Mouse (Mus musculus) heart, embryonic 12.5 days (tissue): Measurements from ENCODE around the gene Myb. TPM values are rescaled to one million over a fixed set of nuclear protein-coding genes. Genes with fewer than 3 reads are reported as not detected.
A peak's percentile ranks its signal among the peaks of the same experiment; 100 is the strongest.

Experiments
- ATAC-seq: fragments of 200-750 bp; cut with Nextera tagmentation; 2 replicates; pipeline ENCODE4 v1.8.0; 2017; ENCODE audit warnings: moderate TSS enrichment, moderate library complexity; ENCODE audit not compliant: insufficient number of reproducible peaks, low FRiP score
- H3K27ac ChIP-seq: fragments of 300-500 bp; sonication (generic); 2 replicates; pipeline ENCODE4 v1.5.1; 2016; ENCODE audit warnings: mild to moderate bottlenecking, moderate library complexity; ENCODE audit not compliant: poor library complexity, severe bottlenecking
- H3K27me3 ChIP-seq: fragments of 300-500 bp; sonication (generic); replicated peaks from 2 replicates; pipeline ENCODE4 v1.6.1; 2016; ENCODE audit warnings: mild to moderate bottlenecking, moderate library complexity
- H3K36me3 ChIP-seq: fragments of 300-500 bp; sonication (generic); 2 replicates; pipeline ENCODE4 v1.6.1; 2016; ENCODE audit warnings: mild to moderate bottlenecking, moderate library complexity
- H3K4me1 ChIP-seq: fragments of 300-500 bp; sonication (generic); replicated peaks from 2 replicates; pipeline ENCODE4 v1.6.1; 2016; ENCODE audit warnings: mild to moderate bottlenecking
- H3K4me2 ChIP-seq: fragments of 300-500 bp; sonication (generic); 2 replicates; pipeline ENCODE4 v1.6.1; 2016; ENCODE audit warnings: mild to moderate bottlenecking, moderate library complexity
- H3K4me3 ChIP-seq: fragments of 300-500 bp; sonication (generic); 2 replicates; pipeline ENCODE4 v1.5.1; 2016; ENCODE audit warnings: mild to moderate bottlenecking
- H3K9ac ChIP-seq: fragments of 300-500 bp; sonication (generic); 2 replicates; pipeline ENCODE4 v1.6.1; 2016; ENCODE audit warnings: mild to moderate bottlenecking, moderate library complexity
- H3K9me3 ChIP-seq: fragments of 300-500 bp; sonication (generic); replicated peaks from 2 replicates; pipeline ENCODE4 v1.6.1; 2016; ENCODE audit warnings: mild to moderate bottlenecking, moderate library complexity
- WGBS: fragments of 180-500 bp; shearing (Covaris S2); methylation state at CpG from one replicate; pipeline ENCODE4 v1.1.7; 2016; 5-methylcytosine and 5-hydroxymethylcytosine counted together
- polyA plus RNA-seq: library from polyadenylated mRNA; unstranded; fragments of >200 nt; fragmentation: Nextera tagmentation; extraction: Ambion mirVana; gene quantifications from 2 replicates; pipeline ENCODE4 v1.2.1, GENCODE M21; 2016

The Myb gene
- polyA plus RNA-seq, 1 experiment from 2014 or later = 1.8 TPM

- Histone ChIP-seq H3K27me3 (peaks cover 11% of the 10 kb centered on the region), H3K4me3 (no peak overlapping the region), H3K9ac (no peak overlapping the region), H3K36me3 (no peaks in the 10 kb centered on the region), H3K4me2 (no peak overlapping the region), H3K9me3 (no peaks in the 10 kb centered on the region; the same call in 1 of the 2 replicates), H3K4me1 (no peaks in the 10 kb centered on the region), H3K27ac (no peak overlapping the region)
- 87% methylated on average over 6 of the region's 6 CpGs for WGBS
- no peak for ATAC-seq
Measured at GRCm38 (mm10) chr10:21167842-21168241, 7.1 kb upstream of the Myb start.

- no peak overlapping the region for H3K9ac ChIP-seq
- no peaks in the 10 kb centered on the region for H3K36me3 ChIP-seq
- no peak overlapping the region for H3K27ac ChIP-seq
- H3K4me3 ChIP-seq = no peak overlapping the region
- 73% methylated on average over 5 of the region's 5 CpGs for WGBS
- peaks cover 11% of the 10 kb centered on the region for H3K27me3 ChIP-seq
- ATAC-seq = no peak
- H3K4me2 ChIP-seq = no peak overlapping the region
- H3K4me1 ChIP-seq = no peaks in the 10 kb centered on the region
- H3K9me3 ChIP-seq = no peaks in the 10 kb centered on the region; the same call in 1 of the 2 replicates
Measured at GRCm38 (mm10) chr10:21167165-21167564, 6.4 kb upstream of the Myb start.

- Histone ChIP-seq H3K4me3 (no peak overlapping the region), H3K9me3 (no peaks in the 10 kb centered on the region; the same call in 1 of the 2 replicates), H3K4me1 (0 out of 2 replicates have a peak, but pooled peaks cover 3% of the 10 kb centered on the region), H3K27me3 (peaks cover 15% of the 10 kb centered on the region), H3K9ac (no peak overlapping the region), H3K36me3 (no peaks in the 10 kb centered on the region), H3K27ac (no peak overlapping the region), H3K4me2 (no peak overlapping the region)
- ATAC-seq = no peak
- 80% methylated on average over 4 of the region's 4 CpGs for WGBS
Measured at GRCm38 (mm10) chr10:21165411-21165810, 4.6 kb upstream of the Myb start.

- no peak overlapping the region for H3K9ac ChIP-seq
- H3K27ac ChIP-seq = no peak overlapping the region
- no peak overlapping the region for H3K4me2 ChIP-seq
- no peaks in the 10 kb centered on the region for H3K9me3 ChIP-seq
- H3K27me3 ChIP-seq = peaks cover 26% of the 10 kb centered on the region
- no peak for ATAC-seq
- H3K4me3 ChIP-seq = no peak overlapping the region
- WGBS = 46% methylated on average over 3 of the region's 3 CpGs
- H3K36me3 ChIP-seq = no peaks in the 10 kb centered on the region
- H3K4me1 ChIP-seq = peaks cover 19% of the 10 kb centered on the region
Measured at GRCm38 (mm10) chr10:21162124-21162523, 1.3 kb upstream of the Myb start.

GRCm38 (mm10) chr10:21161359-21162094 is 743 bp upstream of the Myb start:
- H3K9me3 ChIP-seq = no peaks in the 10 kb centered on the region
- peak overlapping the region; percentile 81 for H3K9ac ChIP-seq
- no peaks in the 10 kb centered on the region for H3K36me3 ChIP-seq
- WGBS = 3% methylated on average over 20 of the region's 20 CpGs
- H3K4me2 ChIP-seq = peak overlapping the region; percentile 99
- no peak overlapping the region for H3K27ac ChIP-seq
- no peak; the same call in 1 of the 2 replicates for ATAC-seq
- peaks cover 27% of the 10 kb centered on the region for H3K27me3 ChIP-seq
- H3K4me1 ChIP-seq = peaks cover 19% of the 10 kb centered on the region
- H3K4me3 ChIP-seq = peak overlapping the region; percentile 77

- no peaks in the 10 kb centered on the region for H3K9me3 ChIP-seq
- H3K27me3 ChIP-seq = peaks cover 34% of the 10 kb centered on the region
- peak overlapping the region; percentile 81 for H3K9ac ChIP-seq
- peak; percentile 6; the same call in 1 of the 2 replicates for ATAC-seq
- peak overlapping the region; percentile 99 for H3K4me2 ChIP-seq
- no peaks in the 10 kb centered on the region for H3K36me3 ChIP-seq
- no peak overlapping the region for H3K27ac ChIP-seq
- H3K4me3 ChIP-seq = peak overlapping the region; percentile 77
- under 1% methylated on average over 37 of the region's 44 CpGs for WGBS
- peaks cover 19% of the 10 kb centered on the region for H3K4me1 ChIP-seq
Measured at GRCm38 (mm10) chr10:21159697-21160394, 938 bp downstream of the Myb start.

- Histone ChIP-seq H3K4me1 (peaks cover 19% of the 10 kb centered on the region), H3K27ac (no peak overlapping the region), H3K9ac (peak overlapping the region; percentile 59), H3K4me2 (peak overlapping the region; percentile 99), H3K4me3 (peak overlapping the region; percentile 77), H3K9me3 (no peaks in the 10 kb centered on the region), H3K36me3 (no peaks in the 10 kb centered on the region), H3K27me3 (peaks cover 26% of the 10 kb centered on the region)
- WGBS = under 1% methylated on average over 35 of the region's 35 CpGs
- ATAC-seq = no peak
Measured at GRCm38 (mm10) chr10:21158918-21159443, 1.8 kb downstream of the Myb start.

GRCm38 (mm10) chr10:21158111-21158917 is 2.5 kb downstream of the Myb start:
- no peak for ATAC-seq
- peaks cover 23% of the 10 kb centered on the region for H3K27me3 ChIP-seq
- peak overlapping the region; percentile 77 for H3K4me3 ChIP-seq
- 4% methylated on average over 19 of the region's 19 CpGs for WGBS
- no peaks in the 10 kb centered on the region for H3K36me3 ChIP-seq
- H3K9ac ChIP-seq = 0 out of 2 replicates have a peak overlapping the region, but pooled peaks have one; percentile 59
- no peak overlapping the region for H3K27ac ChIP-seq
- no peaks in the 10 kb centered on the region for H3K9me3 ChIP-seq
- H3K4me2 ChIP-seq = peak overlapping the region; percentile 99
- H3K4me1 ChIP-seq = peaks cover 19% of the 10 kb centered on the region

GRCm38 (mm10) chr10:21156953-21157499 is 3.8 kb downstream of the Myb start:
- Histone ChIP-seq H3K27ac (no peak overlapping the region), H3K9ac (no peak overlapping the region), H3K36me3 (no peaks in the 10 kb centered on the region), H3K9me3 (no peaks in the 10 kb centered on the region), H3K27me3 (peaks cover 24% of the 10 kb centered on the region), H3K4me1 (peaks cover 19% of the 10 kb centered on the region), H3K4me2 (no peak overlapping the region), H3K4me3 (no peak overlapping the region)
- 72% methylated on average over 5 of the region's 5 CpGs for WGBS
- no peak for ATAC-seq

GRCm38 (mm10) chr10:21156416-21156815 is 4.4 kb downstream of the Myb start:
- H3K9ac ChIP-seq = no peak overlapping the region
- H3K27ac ChIP-seq = no peak overlapping the region
- peaks cover 21% of the 10 kb centered on the region for H3K27me3 ChIP-seq
- H3K9me3 ChIP-seq = no peaks in the 10 kb centered on the region
- no peak overlapping the region for H3K4me3 ChIP-seq
- H3K4me1 ChIP-seq = peaks cover 17% of the 10 kb centered on the region
- H3K36me3 ChIP-seq = no peaks in the 10 kb centered on the region
- WGBS = 92% methylated on average over 3 of the region's 3 CpGs
- ATAC-seq = no peak
- H3K4me2 ChIP-seq = no peak overlapping the region
